Mouse (Mus musculus) megakaryocyte, embryonic 14.5 days (primary cell): ENCODE measurements at regions not wholly inside any gene's neighbourhood (a gene's known extent, or its start where the extent isn't known, plus 50 kb on each side); places are given as distances from the start of the nearest gene placed in this dataset.

ENCODE experiments used
- FLI1 ChIP-seq: IDR thresholded peaks from 2 replicates; pipeline ENCODE4 v1.6.1; 2012; ENCODE audit warnings: low read length, inconsistent platforms, mixed read lengths
- GATA1 ChIP-seq: IDR thresholded peaks from 3 replicates; pipeline ENCODE4 v1.6.1; 2012; ENCODE audit warnings: mixed read lengths, low read length, inconsistent platforms, borderline replicate concordance

DNA sequence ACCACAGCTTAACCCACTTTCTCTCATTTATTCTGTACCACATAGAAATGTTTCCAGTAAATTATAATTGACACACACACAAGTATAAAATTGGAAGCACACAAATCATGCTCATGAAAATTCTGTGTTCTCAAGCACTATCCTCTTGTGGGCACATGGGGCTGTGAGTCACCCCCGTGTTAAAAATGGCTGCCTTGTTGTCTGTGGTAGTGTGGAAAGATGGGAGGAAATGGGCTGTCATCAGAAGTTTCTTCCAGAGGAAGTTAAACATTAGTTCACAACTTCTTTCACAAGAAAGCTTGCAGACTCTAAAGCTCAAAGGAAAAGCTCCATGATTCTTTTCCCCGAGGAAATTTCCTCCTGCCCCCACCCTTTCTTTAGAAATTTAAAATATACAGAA lies 329.5 kb upstream of the Hnrnpa3 start:
- TF ChIP-seq GATA1 (no peak), FLI1 (no peak)
